Mouse (Mus musculus): Measurements from ENCODE around the gene Bace2.

Bace2 gene

DNA sequence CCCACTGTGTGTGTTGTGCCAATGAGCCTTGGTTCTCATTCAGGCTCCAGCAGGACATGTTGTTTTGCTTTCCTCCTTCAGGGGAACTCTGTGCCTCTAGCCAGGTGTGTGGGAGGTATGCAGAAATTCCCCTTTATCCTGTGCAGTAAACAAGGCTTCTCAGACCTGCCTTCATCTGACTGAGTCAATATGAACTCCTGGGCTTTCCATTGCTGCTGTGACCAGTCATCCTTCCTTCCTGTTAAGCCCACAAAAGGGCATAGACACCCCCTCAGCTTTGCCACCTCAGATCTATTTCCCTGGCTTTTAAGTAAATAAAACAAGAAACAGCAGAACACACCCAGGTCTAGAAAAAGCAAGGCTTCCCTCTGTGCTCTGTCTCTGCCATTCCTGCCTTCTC lies 45.2 kb downstream of the Bace2 start:
- DNase-seq (ENCODE audit: low read depth) = peak; percentile 69

DNA sequence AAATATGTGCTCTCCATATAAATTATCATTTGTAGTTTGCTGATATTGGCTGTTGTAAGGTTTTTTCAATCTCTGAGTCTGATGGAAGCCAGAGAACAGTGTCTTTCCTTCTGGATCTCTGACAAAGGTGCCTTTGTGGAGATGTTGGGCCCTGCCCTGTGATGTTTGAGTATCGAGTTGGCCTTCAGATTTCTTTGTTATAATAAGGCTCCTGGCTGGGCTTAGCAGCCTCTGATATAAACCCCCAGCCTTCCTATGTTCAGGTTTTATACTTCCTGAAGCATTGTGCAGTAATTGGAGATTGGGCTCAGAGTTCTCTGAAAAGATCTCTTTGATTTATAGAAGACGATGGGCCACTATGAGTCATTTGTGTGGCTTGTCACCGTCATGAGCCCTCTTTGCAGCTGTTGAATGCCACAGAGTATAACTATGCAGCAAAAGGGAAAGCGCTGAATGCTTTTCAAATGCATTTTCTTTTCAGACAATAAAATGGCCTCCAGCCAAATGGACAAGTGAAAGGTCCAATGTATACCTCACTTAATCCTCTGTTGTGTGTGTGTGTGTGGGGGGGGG lies 45.8 kb downstream of the Bace2 start:
- peak; percentile 53 for DNase-seq (ENCODE audit: low read depth)

DNA sequence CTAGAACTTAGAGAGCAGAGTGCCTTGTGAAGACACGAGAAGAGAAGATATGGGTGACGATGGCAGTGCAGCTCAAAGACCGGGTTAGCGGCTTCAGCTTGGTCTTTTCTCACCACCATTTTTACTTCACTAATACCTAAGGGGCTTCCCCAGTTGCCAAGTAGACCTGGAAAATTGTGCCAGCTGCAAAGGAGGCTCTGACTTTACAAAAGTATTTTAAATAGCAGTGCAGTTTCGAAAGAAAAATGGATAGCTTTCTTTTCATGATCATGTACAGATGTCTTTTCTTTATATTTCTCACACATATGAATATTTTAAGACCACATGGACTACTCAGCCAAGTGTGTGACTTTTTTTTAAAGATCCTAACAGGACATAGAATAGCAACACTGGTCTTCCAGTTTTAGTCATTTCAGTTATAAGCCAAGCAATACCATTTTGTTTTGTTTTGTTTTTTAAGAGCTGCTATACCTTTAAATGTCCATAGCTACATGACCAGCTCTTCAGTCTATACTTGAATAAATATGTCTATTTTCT lies 49.0 kb downstream of the Bace2 start:
- no peak for DNase-seq (ENCODE audit: low read depth)

DNA sequence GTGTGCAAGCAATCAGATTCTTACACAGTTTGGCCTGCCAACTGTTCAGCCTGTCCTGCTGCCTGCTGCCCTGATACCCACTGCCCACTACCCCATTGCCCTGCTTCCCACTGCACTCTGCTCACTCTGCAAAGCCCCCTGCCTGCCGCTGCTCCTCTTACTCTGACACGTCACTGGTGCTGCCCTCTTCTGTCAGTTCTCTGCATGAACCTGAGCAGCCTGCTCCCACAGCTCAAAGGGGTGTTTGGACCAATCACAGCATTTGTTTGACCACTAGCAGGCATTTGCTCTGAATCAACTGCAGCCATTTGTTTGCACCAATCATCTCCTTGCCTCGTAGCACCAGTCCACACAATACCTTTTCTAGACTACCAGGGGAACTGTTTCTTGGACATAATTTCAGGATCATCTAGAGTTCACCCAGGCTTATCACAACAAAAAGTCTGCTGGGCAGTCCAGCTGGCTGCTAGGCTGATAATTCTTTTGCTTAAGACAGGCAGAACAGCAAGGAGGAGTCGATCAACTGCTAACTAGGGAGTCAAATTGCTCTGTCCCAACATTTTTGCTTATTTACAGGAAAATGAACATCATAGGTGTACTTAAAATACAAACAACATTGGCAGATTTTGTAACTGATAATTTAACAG lies 61.5 kb downstream of the Bace2 start:
- no peak for DNase-seq (ENCODE audit: low read depth)

DNA sequence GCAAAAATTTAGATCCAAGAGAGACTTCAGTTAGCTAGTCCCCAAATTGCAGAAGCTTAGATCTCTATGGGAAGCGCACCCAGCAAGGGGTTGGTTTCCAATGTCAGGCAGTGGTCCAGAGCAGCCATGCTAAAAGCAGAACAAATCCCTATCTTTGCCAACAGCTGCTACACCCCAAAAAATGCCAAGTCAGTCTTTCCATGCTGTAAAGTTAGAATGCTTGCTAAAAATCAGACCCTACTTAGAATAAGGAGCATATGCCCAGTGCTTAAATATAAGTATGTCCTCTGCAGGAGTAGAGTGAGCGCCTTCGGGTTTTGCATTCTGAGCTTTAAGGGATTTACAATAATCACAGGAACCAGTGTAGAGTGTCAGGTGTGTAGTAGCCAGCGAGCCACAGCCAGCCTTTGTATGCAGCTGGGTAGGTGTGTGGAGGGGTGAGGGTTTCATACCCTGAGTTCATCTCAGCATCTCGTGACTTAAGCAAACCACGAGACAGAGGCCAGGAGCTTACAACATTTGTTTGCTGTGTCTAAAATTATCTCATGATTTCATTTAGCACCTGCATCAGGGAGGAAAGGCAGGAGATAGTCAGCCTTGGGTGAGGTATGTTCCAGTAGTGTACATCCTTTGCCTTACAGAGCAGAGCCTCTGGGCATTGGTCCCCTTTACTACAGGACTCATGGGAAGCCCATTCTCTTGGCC lies 62.4 kb downstream of the Bace2 start:
- no peak for DNase-seq (ENCODE audit: low read depth)

DNA sequence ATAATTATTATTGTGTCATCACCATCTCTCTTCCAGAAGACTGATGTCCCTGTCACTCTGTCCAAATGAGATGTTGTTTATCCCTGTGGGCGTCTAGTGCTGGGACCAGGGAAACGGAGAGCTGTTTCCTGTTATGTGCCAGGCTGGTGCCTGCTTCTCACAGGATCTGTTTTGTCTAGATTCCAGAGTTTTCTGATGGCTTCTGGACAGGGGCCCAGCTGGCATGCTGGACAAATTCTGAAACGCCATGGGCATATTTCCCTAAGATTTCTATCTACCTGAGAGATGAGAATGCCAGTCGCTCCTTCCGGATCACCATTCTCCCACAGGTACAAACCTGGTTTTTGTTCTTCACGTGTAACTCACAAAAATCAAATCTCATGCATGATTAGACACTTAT lies 65.1 kb downstream of the Bace2 start:
- no peak for DNase-seq (ENCODE audit: low read depth)

DNA sequence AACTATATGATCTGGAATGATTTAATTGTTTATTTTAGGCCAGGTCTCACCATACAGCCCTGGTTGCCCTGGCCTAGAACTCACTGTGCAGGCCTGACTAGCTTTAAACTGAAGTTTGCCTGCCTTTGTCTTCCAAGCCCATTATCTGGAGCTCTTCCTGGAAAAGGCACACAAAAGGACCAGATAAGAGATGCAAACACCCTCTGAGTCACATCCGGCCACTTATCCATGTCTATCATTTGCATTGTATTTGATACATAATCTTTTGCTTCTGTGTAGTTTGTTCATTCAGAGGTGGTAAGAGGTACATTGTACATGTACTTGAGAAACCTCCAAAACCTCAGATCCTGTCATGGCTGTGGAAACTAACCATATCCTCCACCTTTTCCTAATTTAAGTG lies 67.1 kb downstream of the Bace2 start:
- DNase-seq (ENCODE audit: low read depth) = no peak

DNA sequence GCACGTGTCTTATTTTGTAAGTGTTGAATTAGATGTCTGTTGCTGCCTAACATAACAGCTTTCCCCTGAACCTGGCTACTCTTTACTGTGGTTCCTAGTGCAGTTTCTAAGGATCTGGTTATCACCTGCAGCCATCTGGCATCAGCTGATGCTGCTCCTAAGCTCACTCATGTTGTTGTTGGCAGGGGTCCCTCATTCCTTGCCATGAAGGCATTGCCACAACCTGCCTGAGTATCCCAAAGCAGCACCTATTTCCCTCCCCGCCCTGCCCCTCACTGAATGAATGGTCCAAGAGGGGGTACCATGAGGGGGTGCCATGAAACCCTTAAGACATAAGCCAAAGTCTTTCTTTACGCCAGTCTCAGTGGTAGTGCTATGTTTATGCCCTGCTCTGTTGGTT lies 71.5 kb downstream of the Bace2 start:
- no peak for DNase-seq (ENCODE audit: low read depth)

DNA sequence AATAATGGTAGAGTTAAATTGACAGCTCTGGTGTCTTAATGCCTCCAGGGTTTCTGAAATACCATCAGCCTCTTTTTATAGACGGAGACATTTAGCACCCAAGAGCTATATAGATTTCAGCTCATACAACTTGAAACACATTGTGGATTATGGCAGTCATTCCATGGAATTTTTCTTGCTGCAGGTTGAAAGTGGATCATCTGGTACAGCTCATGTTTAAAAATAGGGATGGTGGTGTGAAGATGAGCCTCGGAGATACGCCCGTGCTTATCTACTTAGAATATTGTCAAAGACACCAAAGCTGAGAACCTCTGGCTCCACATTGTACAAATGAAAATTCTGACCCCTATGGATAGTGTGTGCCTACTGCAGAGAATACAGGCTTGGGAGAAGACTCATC lies 73.5 kb downstream of the Bace2 start:
- DNase-seq (ENCODE audit: low read depth) = no peak

DNA sequence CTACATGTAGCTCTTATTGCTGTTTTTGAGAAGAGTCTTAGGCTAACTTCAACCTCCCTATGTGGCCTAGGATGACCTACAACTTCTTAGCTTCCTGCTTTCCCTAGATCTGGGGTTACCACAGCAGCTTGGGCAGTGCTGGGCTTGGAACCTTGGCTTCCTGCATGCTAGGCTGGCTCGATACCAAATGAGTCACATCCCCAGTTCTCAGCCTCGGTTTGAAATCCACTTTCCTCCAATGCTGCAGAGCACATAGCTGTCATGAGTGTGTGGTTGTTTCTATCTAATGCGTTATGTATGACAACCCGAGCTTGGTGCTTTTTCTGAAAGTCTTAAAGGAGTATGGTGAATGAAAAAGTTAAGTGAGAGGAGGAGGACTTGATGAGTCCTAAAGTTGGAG lies 74.8 kb downstream of the Bace2 start:
- DNase-seq (ENCODE audit: low read depth) = no peak

DNA sequence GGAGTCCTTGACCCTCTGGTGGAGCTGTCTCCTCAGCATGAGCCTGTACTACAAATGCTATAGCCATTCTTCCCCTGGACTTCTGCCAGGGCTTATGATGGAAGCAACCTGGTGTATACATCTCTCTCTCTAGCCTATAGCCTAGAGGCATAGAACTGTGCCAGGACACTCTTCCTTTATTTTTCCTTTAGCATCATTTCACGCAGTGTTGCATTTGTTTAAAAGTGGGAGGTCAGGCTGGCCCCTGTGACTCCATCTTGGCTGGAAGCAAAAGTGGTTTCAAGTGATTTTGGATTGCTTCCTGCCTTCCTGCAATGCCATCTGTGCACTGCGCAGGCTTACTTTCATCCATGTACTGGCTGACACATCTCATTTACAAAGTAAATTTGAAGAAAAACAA lies 77.7 kb downstream of the Bace2 start:
- no peak for DNase-seq (ENCODE audit: low read depth)

DNA sequence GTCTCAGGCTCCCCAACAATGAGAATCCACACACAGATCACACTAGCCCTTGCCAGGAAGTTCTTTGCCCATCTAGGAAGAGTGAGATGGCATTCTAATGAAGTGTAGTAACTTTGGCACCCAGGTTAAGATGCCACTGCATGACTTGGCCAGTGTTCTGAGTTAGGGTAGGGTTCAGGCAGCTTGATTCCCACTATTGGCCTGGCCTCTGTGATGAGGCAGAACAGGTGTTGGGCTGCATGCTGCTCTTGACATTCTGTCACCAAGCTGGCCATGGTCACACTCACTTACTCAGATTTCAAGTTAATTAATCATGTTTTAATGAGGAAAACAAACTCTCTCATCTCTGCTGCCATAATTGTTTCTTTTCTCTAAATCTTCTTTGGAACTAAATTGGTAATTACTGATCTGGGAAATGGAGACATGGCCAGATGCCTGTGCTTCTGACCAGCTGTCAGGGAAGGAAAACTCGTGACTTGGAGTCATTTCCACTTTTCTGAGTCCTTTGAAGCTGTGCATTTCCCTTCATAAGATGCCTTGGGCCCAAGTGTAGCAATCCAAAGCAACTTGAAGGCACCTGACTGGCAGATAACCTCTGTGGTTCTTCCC lies 81.0 kb downstream of the Bace2 start:
- DNase-seq (ENCODE audit: low read depth) = no peak

DNA sequence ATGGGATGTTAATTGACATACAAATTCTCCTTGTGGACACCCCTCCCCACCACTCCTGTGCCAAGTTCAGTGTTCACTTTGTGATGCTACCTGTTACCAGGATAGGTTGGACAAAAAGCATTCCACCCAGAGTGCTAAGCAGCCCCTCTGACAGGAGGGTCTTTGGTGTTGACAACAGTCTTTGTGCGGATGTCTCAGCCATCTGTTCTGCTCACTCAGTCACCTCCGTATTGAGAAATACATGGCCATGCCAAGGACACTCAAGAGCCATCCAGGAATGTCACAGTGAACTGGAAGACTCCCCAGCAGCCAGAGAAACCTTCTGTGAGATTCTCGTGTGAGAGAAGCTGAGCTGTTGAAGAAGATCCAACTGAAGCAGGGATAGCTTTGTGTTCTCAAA lies 81.6 kb downstream of the Bace2 start:
- DNase-seq (ENCODE audit: low read depth) = no peak

DNA sequence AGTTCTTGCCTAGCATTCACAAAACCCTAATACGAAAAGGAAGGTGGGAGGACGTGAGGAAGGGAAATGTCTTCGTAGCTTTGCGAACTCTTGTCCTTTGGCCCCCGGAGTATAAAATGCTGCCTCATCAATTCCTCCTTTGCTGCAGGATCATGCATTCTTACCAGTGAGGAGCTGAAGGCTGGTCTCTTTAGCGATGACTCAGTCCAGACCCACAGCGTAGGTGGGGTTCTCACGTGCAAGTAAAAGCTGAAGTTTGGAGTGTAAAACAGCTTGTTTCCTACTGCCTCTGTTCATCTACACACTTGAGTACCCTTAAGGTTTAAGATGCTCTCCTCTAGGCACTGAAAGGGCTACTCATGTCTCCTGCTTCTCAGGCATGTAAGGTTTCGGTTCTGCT lies 85.4 kb downstream of the Bace2 start:
- peak; percentile 10 for DNase-seq (ENCODE audit: low read depth)

DNA sequence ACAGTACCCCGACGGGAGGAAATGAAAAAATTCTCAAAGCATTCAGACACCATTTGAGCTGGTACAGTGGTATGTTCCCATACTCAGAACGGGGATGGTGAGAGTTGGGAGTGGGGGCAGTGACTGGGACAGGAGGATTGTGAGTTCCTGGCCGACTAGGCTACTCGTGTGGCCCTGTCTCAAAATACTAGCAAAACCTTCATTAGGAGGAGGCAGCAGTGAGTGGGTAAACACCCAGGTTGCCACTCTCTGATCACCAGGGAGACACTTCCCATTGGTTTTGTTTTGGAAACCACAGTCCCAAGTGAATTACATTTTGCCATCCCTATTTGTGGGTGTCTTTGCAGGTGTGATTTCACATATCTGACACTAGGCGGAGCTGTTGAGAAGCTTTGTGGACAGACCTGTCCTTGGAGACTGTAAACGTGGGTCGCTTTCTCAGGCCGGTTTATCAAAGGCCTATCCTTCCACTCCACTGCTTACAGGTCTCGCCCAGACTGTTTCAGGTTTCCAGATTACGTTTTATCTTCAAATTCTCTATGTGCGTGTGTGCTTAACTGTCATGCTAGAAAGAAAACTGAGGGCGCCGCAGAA lies 87.2 kb downstream of the Bace2 start:
- peak; percentile 84 for DNase-seq (ENCODE audit: low read depth)

DNA sequence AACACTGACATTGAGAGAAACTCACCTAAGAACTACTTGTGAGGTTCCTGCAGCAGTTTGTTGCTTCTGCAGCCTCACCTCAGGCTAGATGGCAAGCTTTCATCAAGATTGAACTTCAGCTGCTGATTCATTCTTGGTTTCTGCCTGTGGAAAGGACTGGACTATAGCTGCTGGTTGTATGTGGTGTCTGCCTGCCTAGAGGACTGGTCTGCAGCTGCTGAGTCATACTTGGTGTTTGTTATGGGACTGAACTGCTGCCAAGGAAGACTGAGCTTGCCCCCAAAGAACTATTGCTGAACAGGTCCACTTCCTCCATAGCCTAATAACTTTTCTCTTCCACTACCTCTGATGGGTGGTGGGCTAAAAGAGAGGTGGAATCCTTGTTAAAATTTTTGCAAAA lies 90.8 kb downstream of the Bace2 start:
- DNase-seq (ENCODE audit: low read depth) = no peak

DNA sequence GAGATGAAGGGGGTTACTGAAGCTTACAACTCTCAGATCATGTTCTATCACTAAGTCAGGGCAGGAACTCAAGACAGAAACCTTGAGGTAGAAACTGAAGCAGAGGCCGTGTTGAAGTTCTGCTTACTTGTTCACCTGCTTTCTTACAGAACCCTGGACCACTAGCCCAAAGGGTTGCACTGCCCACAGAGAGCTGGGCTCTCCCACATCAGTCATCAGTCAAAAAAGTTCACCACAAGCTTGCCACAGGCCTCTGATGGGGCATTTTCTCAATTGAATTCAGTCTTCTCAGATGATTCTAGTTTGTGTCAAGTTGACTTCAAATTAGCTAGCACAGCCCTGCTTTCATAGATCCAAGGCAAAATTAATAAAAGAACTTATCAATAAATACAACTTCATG lies 103.3 kb downstream of the Bace2 start:
- DNase-seq (ENCODE audit: low read depth) = no peak

DNA sequence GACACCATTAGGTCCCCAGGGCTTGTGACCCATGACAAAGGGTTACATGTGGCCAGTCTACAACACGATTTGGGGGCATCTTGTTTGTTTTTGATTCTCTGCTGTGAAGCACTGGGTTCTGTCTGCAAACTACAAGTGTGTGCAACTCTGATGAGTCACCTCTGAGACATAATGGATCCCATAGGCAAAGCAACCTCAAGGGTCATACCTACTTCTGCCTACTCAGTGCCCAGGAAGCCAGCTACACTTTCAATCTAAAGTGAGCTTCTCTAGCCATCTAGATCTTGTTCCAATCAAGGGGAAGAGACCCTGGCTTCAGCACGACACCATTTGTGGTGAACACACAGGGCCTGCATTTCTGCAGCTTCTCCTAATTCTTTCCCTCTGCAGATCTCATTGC lies 104.7 kb downstream of the Bace2 start:
- no peak for DNase-seq (ENCODE audit: low read depth)

DNA sequence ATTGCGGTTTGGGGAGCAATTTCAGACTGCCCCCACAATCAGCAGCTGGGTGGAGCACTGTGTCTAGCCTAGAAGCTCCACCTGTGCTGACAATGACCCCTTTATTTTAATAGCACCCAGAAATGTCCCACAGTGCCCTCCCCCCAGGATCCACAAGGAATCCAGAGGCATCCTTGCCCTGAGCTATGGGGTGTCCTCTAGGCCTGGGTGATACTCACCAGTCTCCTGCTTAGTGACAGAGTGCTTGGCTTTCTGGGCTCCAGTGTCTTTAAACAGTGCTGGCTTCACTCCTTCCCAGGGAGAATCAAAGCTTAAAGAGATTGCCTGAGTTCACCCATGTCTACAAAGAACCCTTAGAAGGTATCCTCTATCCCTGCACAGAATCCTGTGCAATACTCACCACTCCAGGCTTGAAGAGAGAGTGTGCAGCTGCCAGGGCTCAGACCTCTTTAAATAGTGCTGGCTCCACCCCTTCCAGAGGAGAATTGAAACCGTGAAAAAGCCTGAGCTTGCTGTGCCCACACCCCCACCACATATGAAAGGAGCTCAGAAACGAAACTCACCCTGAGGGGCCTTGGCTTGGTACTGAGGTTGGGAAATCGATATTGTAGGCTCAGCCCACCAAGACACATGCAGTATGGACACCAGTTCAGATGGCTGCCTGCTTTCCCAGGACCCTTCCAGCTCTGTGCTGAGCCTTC lies 106.1 kb downstream of the Bace2 start, which contains the start of gene Mx1:
Mx1 (minus strand) TSS at position 427 of the 701 bp plus-strand sequence.
- DNase-seq (ENCODE audit: low read depth) = peak; percentile 74

DNA sequence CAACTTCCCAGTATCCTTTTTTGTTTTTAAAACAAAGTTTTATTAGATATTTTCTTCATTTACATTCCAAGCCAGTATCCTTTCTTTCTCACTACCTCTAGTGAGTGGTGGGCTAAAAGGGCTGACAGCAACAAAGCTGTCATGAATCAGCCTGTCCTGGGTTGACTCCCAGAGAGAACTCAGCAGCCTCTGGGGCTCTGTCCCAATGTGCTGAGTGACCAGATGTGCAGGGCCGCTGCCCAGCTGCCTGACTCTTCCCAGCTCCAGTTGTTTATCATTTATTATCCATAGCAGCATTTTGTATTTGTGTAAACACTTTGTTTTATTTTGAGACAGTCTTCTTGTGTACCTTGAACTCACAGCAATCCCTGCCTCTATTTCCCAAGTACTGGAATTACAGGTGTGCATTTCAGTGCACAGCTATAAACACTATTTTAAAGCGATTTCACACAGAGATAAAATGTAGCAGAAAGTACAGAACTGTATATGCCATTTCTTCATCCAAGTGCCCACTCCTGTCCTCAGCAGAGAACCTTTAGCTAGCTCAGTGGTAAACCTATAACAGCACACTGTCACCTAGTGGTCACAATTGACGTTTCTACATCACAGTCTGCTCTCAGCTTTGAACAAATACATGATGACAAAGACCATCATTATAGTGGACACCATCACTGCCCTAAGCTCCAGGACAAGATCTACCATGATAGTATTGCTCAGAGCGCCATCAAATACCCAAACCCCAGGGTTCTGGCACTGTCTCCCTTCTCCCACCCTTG lies 109.8 kb downstream of the Bace2 start:
- peak; percentile 56 for DNase-seq (ENCODE audit: low read depth)

DNA sequence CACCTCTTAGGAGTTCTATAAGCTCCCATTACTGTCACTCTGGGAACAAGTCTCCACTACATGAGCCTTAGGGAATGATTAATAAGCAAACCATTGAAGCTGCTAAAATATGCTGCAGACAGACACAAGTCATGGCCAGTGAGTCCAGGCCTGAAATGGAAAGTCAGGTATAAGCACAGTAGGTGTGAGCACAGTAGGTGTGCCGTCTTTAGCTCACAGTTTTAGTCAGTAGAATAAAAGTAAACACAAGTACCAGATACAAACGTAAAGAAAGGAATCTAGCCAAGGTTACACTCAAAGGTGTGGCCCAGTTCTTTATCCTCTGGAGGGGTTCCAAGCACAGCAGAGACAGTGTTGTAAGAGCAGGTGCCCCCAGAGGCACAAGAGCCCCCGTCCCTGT lies 110.9 kb downstream of the Bace2 start:
- no peak for DNase-seq (ENCODE audit: low read depth)
